Mouse (Mus musculus) 3134 (cell line): Measurements from ENCODE around the gene Igflr1.

ENCODE experiments used
- DNase-seq: peaks from one replicate; pipeline ENCODE4 v3.0.0-alpha.2; 2011; ENCODE audit warnings: low spot score; ENCODE audit not compliant: insufficient read length; ENCODE audit errors: extremely low read depth

Igflr1 gene

GRCm38 (mm10) chr7:30553021-30553589 is 12.1 kb upstream of the Igflr1 start:
- DNase-seq: peak; percentile 77

- DNase-seq: peak; percentile 29
Measured at GRCm38 (mm10) chr7:30553810-30554584, 11.2 kb upstream of the Igflr1 start.

- no peak for DNase-seq
Measured at GRCm38 (mm10) chr7:30556894-30557536, 8.2 kb upstream of the Igflr1 start.

GRCm38 (mm10) chr7:30557901-30558514 is 7.2 kb upstream of the Igflr1 start:
- DNase-seq: no peak

- DNase-seq: no peak
Measured at GRCm38 (mm10) chr7:30558656-30559442, 6.4 kb upstream of the Igflr1 start.

- peak; percentile 89 for DNase-seq
Measured at GRCm38 (mm10) chr7:30559443-30559954, 5.7 kb upstream of the Igflr1 start, which contains the start of gene Lin37. Lin37 (minus strand) TSS chr7:30559838.

GRCm38 (mm10) chr7:30560296-30560695 is 4.9 kb upstream of the Igflr1 start:
- no peak for DNase-seq

GRCm38 (mm10) chr7:30562526-30563116 is 2.6 kb upstream of the Igflr1 start:
- no peak for DNase-seq

- DNase-seq: peak; percentile 85
Measured at GRCm38 (mm10) chr7:30563117-30563905, 1.9 kb upstream of the Igflr1 start, which contains the start of the genes U2af1l4, Gm49396 and Psenen. U2af1l4 (plus strand) TSS chr7:30563301. Gm49396 (plus strand) TSS chr7:30563344. Psenen (minus strand) TSS chr7:30563627.

GRCm38 (mm10) chr7:30563906-30564280 is 1.3 kb upstream of the Igflr1 start:
- no peak for DNase-seq

- DNase-seq: no peak
Measured at GRCm38 (mm10) chr7:30566033-30566432, 806 bp downstream of the Igflr1 start.

- DNase-seq: no peak
Measured at GRCm38 (mm10) chr7:30567555-30567954, 2.3 kb downstream of the Igflr1 start.

GRCm38 (mm10) chr7:30572389-30572788 is 7.2 kb downstream of the Igflr1 start:
- no peak for DNase-seq

GRCm38 (mm10) chr7:30572969-30573368 is 7.7 kb downstream of the Igflr1 start:
- no peak for DNase-seq

GRCm38 (mm10) chr7:30579950-30580349 is 14.7 kb downstream of the Igflr1 start:
- DNase-seq: no peak

GRCm38 (mm10) chr7:30581547-30581946 is 16.3 kb downstream of the Igflr1 start:
- DNase-seq: no peak

GRCm38 (mm10) chr7:30584339-30584738 is 19.1 kb downstream of the Igflr1 start:
- DNase-seq: no peak

- DNase-seq: no peak
Measured at GRCm38 (mm10) chr7:30585170-30585569, 19.9 kb downstream of the Igflr1 start.

- DNase-seq: no peak
Measured at GRCm38 (mm10) chr7:30586455-30587020, 21.3 kb downstream of the Igflr1 start.
